Mouse (Mus musculus) liver, embryonic 14.5 days (tissue): ENCODE results near the gene Lsamp. TPM values are rescaled to one million over a fixed set of nuclear protein-coding genes. Genes with fewer than 3 reads are reported as not detected.

Source experiments
- ATAC-seq: fragments of 200-750 bp; cut with Nextera tagmentation; 2 replicates; pipeline ENCODE4 v1.8.0; 2017; ENCODE audit warnings: moderate number of reproducible peaks, mild to moderate bottlenecking, moderate library complexity; ENCODE audit not compliant: insufficient read depth
- DNase-seq, 3 experiments: peaks; one replicate each; pipeline ENCODE4 v3.0.0-alpha.2; 2012 to 2013; ENCODE audit warnings: low read depth in 3 of 3, low spot score in 3 of 3
- H3K27ac ChIP-seq: fragments of 300-500 bp; sonication (generic); 2 replicates; pipeline ENCODE4 v1.5.1; 2014; ENCODE audit warnings: moderate library complexity, mild to moderate bottlenecking, control low read depth, inconsistent platforms
- H3K27me3 ChIP-seq: fragments of 300-500 bp; sonication (generic); 2 replicates; pipeline ENCODE4 v1.6.1; 2014; ENCODE audit warnings: mild to moderate bottlenecking, low read length, moderate library complexity; ENCODE audit not compliant: control insufficient read depth, insufficient read depth
- H3K36me3 ChIP-seq: fragments of 300-500 bp; sonication (generic); replicated peaks from 2 replicates; pipeline ENCODE4 v1.6.1; 2014; ENCODE audit warnings: low read depth; ENCODE audit not compliant: control insufficient read depth, insufficient read depth
- H3K4me1 ChIP-seq, 2 experiments: fragments of 200-500 bp in 1 of 2; fragments of 300-500 bp in 1 of 2; sonication (generic) in 1 of 2; replicated peaks; 2 replicates each; pipeline ENCODE4 v1.6.1; 2012 to 2014; ENCODE audit warnings: antibody characterized with exemption in 1 of 2, inconsistent platforms in 1 of 2, low read length in 1 of 2; ENCODE audit not compliant: control insufficient read depth in 2 of 2, insufficient read depth in 2 of 2
- H3K4me2 ChIP-seq: fragments of 300-500 bp; sonication (generic); 2 replicates; pipeline ENCODE4 v1.6.1; 2014; ENCODE audit warnings: low read depth, mild to moderate bottlenecking, control low read depth, moderate library complexity
- H3K4me3 ChIP-seq, 2 experiments: fragments of 200-500 bp in 1 of 2; fragments of 300-500 bp in 1 of 2; sonication (generic) in 1 of 2; 2 replicates each; pipeline ENCODE4 v1.5.1; 2012 to 2014; ENCODE audit warnings: low read depth in 2 of 2, low read length in 2 of 2, mild to moderate bottlenecking in 2 of 2, control low read depth in 1 of 2, inconsistent platforms in 1 of 2, moderate library complexity in 1 of 2; ENCODE audit not compliant: insufficient read depth in 1 of 2
- H3K9ac ChIP-seq: fragments of 300-500 bp; sonication (generic); replicated peaks from 2 replicates; pipeline ENCODE4 v1.6.1; 2014; ENCODE audit warnings: mild to moderate bottlenecking, control low read depth, moderate library complexity
- H3K9me3 ChIP-seq: fragments of 300-500 bp; sonication (generic); 2 replicates; pipeline ENCODE4 v1.6.1; 2016; ENCODE audit warnings: low read length, mixed read lengths; ENCODE audit not compliant: control insufficient read depth
- CTCF ChIP-seq: IDR thresholded peaks from 2 replicates; pipeline ENCODE4 v1.5.1; 2016; ENCODE audit warnings: antibody characterized with exemption, low read depth, control low read depth
- EP300 ChIP-seq: IDR thresholded peaks from 2 replicates; pipeline ENCODE4 v1.6.1; 2016; ENCODE audit warnings: antibody characterized with exemption, low read depth
- WGBS: fragments of 180-500 bp; shearing (Covaris S2); extraction: QIAGEN DNeasy Blood & Tissue Kit; methylation state at CpG from one replicate; pipeline ENCODE4 v1.1.7; 2014; ENCODE audit not compliant: insufficient replicate concordance; 5-methylcytosine and 5-hydroxymethylcytosine counted together
- polyA plus RNA-seq, 2 experiments: library from polyadenylated mRNA; depleted of rRNA in 1 of 2; stranded (reverse) in 1 of 2; unstranded in 1 of 2; fragments of >200 nt; fragmentation: Nextera tagmentation in 1 of 2; extraction: Ambion mirVana in 1 of 2; gene quantifications; 2 replicates each; pipeline versions ENCODE4 v1.2.1 to v1.2.3; 2012 to 2014

Lsamp gene
- polyA plus RNA-seq, 2 experiments: 0.03 to 0.06 TPM

GRCm38 (mm10) chr16:40841765-40842164 lies 857.6 kb downstream of the Lsamp start:
- Histone ChIP-seq H3K4me2 (no peak overlapping the region), H3K9me3 (no peaks in the 10 kb centered on the region), H3K27ac (no peak overlapping the region), H3K27me3 (no peaks in the 10 kb centered on the region), H3K9ac (no peak overlapping the region), H3K4me3 (no peak overlapping the region), H3K36me3 (no peaks in the 10 kb centered on the region), H3K4me1 (no peaks in the 10 kb centered on the region)
- 56% methylated on average over 1 of the region's 1 CpGs for WGBS
- no peak for TF ChIP-seq EP300
- no peak for TF ChIP-seq CTCF
- no peak for DNase-seq
- ATAC-seq: no peak

- H3K4me1 ChIP-seq: no peaks in the 10 kb centered on the region
- no peak overlapping the region for H3K27ac ChIP-seq
- TF ChIP-seq EP300 (no peak), CTCF (no peak)
- DNase-seq (no peak), ATAC-seq (no peak)
- no peak overlapping the region for H3K4me3 ChIP-seq
- no peak overlapping the region for H3K9ac ChIP-seq
- H3K4me2 ChIP-seq: no peak overlapping the region
- H3K36me3 ChIP-seq: no peaks in the 10 kb centered on the region
- H3K27me3 ChIP-seq: no peaks in the 10 kb centered on the region
- H3K9me3 ChIP-seq: no peaks in the 10 kb centered on the region
These were observed 882.6 kb downstream of the Lsamp start for GRCm38 (mm10) chr16:40866733-40867132.

- TF ChIP-seq EP300: no peak
- no peak for TF ChIP-seq CTCF
- H3K27ac ChIP-seq: no peak overlapping the region
- DNase-seq (no peak), ATAC-seq (no peak)
- no peak overlapping the region for H3K4me2 ChIP-seq
- no peaks in the 10 kb centered on the region for H3K4me1 ChIP-seq
- H3K9ac ChIP-seq: no peak overlapping the region
- no peak overlapping the region for H3K4me3 ChIP-seq
- no peaks in the 10 kb centered on the region for H3K27me3 ChIP-seq
- H3K36me3 ChIP-seq: no peaks in the 10 kb centered on the region
- no peaks in the 10 kb centered on the region for H3K9me3 ChIP-seq
- WGBS: 61% methylated on average over 4 of the region's 4 CpGs
These were observed 894.1 kb downstream of the Lsamp start for GRCm38 (mm10) chr16:40878301-40878700.

- no peak overlapping the region for H3K9ac ChIP-seq
These were observed 897.8 kb downstream of the Lsamp start for GRCm38 (mm10) chr16:40881942-40882341.

GRCm38 (mm10) chr16:40891338-40891737 lies 907.2 kb downstream of the Lsamp start:
- 36% methylated on average over 7 of the region's 7 CpGs for WGBS
- no peaks in the 10 kb centered on the region for H3K4me1 ChIP-seq
- TF ChIP-seq CTCF: no peak

More at GRCm38 (mm10) chr16:40881942-40882341, 897.8 kb downstream of the Lsamp start:
- DNase-seq (no peak), ATAC-seq (no peak)
- Histone ChIP-seq H3K36me3 (no peaks in the 10 kb centered on the region), H3K27me3 (no peaks in the 10 kb centered on the region), H3K9me3 (no peaks in the 10 kb centered on the region), H3K4me2 (no peak overlapping the region), H3K4me3 (no peak overlapping the region), H3K27ac (no peak overlapping the region), H3K4me1 (no peaks in the 10 kb centered on the region)
- WGBS: 50% methylated on average over 5 of the region's 5 CpGs
- TF ChIP-seq EP300 (no peak), CTCF (no peak)

More at GRCm38 (mm10) chr16:40891338-40891737, 907.2 kb downstream of the Lsamp start:
- no peak overlapping the region for H3K4me2 ChIP-seq
- H3K27me3 ChIP-seq: no peaks in the 10 kb centered on the region
- no peak for ATAC-seq
- no peak overlapping the region for H3K4me3 ChIP-seq
- no peak for DNase-seq
- H3K9ac ChIP-seq: no peak overlapping the region
- H3K27ac ChIP-seq: no peak overlapping the region
- no peaks in the 10 kb centered on the region for H3K36me3 ChIP-seq
- no peaks in the 10 kb centered on the region for H3K9me3 ChIP-seq
